Mouse (Mus musculus): Measurements from ENCODE around the gene Wiz. TPM values are rescaled to one million over a fixed set of nuclear protein-coding genes. Genes with fewer than 3 reads are reported as not detected.

Wiz gene
- polyA plus RNA-seq, 1 experiment from 2014 or later: 22.3 TPM

Small RNAs within 50 kb of the gene (microRNA-seq; reads per million reads assigned to microRNA genes)
- gene Gm22201: not detected

Other genes starting within 250 kb of the Wiz start
- gene Notch3, start 222.6 kb downstream of the Wiz start, polyA plus RNA-seq (2016; fragmentation: Nextera tagmentation; extraction: Ambion mirVana): 23.4 and 28.2 TPM in 2 replicates
- 0.19 and 0.24 TPM in 2 replicates for gene Ephx3, start 199.9 kb downstream of the Wiz start, polyA plus RNA-seq (2016; fragmentation: Nextera tagmentation; extraction: Ambion mirVana)
- 110 and 112 TPM in 2 replicates for gene Brd4, start 104.7 kb downstream of the Wiz start, polyA plus RNA-seq (2016; fragmentation: Nextera tagmentation; extraction: Ambion mirVana)
- 130 and 140 TPM in 2 replicates for gene Akap8, start 68.2 kb downstream of the Wiz start, polyA plus RNA-seq (2016; fragmentation: Nextera tagmentation; extraction: Ambion mirVana)
- 90.2 and 106 TPM in 2 replicates for gene Akap8l, start 38.8 kb downstream of the Wiz start, polyA plus RNA-seq (2016; fragmentation: Nextera tagmentation; extraction: Ambion mirVana)
- gene Rasal3, start 14.1 kb upstream of the Wiz start, polyA plus RNA-seq (2016; fragmentation: Nextera tagmentation; extraction: Ambion mirVana): 0.40 and 0.42 TPM in 2 replicates
- 0.07 TPM in 1 of 2 replicates, not detected in the other for gene Pglyrp2, start 34.7 kb upstream of the Wiz start, polyA plus RNA-seq (2016; fragmentation: Nextera tagmentation; extraction: Ambion mirVana)
- 0.15 and 0.87 TPM in 2 replicates for gene Cyp4f39, start 63.3 kb upstream of the Wiz start, polyA plus RNA-seq (2016; fragmentation: Nextera tagmentation; extraction: Ambion mirVana)
- 6.4 and 8.7 TPM in 2 replicates for gene Cyp4f17, start 116.6 kb upstream of the Wiz start, polyA plus RNA-seq (2016; fragmentation: Nextera tagmentation; extraction: Ambion mirVana)
- 11.4 and 13.2 TPM in 2 replicates for gene Cyp4f16, start 147.1 kb upstream of the Wiz start, polyA plus RNA-seq (2016; fragmentation: Nextera tagmentation; extraction: Ambion mirVana)
- gene Cyp4f37, start 231.9 kb upstream of the Wiz start, polyA plus RNA-seq (2016; fragmentation: Nextera tagmentation; extraction: Ambion mirVana): 0.42 TPM in 1 of 2 replicates, not detected in the other

Measured in midbrain, embryonic 10.5 days (tissue).